Mouse (Mus musculus): Measurements from ENCODE around the gene Pde10a. TPM values are rescaled to one million over a fixed set of nuclear protein-coding genes. Genes with fewer than 3 reads are reported as not detected.

The Pde10a gene
- polyA plus RNA-seq, 1 experiment from 2014 or later, result 1.5 TPM

GRCm38 (mm10) chr17:8928560-8928959 lies 403.4 kb downstream of the Pde10a start:
- ATAC-seq (ENCODE audit: borderline replicate concordance, extremely low read depth, low FRiP score, low TSS enrichment), result no peak
- Histone ChIP-seq H3K27ac (no peak overlapping the region), H3K4me3 (no peak overlapping the region)

GRCm38 (mm10) chr17:8929636-8930035 lies 404.5 kb downstream of the Pde10a start:
- H3K9me3 ChIP-seq, result no peaks in the 10 kb centered on the region
- ATAC-seq (ENCODE audit: borderline replicate concordance, extremely low read depth, low FRiP score, low TSS enrichment), result no peak
- 53% methylated on average over 8 of the region's 8 CpGs for WGBS
- no peak overlapping the region for H3K9ac ChIP-seq
- H3K4me1 ChIP-seq, result no peaks in the 10 kb centered on the region
- H3K27ac ChIP-seq, result no peak overlapping the region
- no peak overlapping the region for H3K4me3 ChIP-seq
- H3K36me3 ChIP-seq, result no peaks in the 10 kb centered on the region
- no peaks in the 10 kb centered on the region for H3K27me3 ChIP-seq
- H3K4me2 ChIP-seq, result no peak overlapping the region

More at GRCm38 (mm10) chr17:8928560-8928959, 403.4 kb downstream of the Pde10a start:
- no peaks in the 10 kb centered on the region for H3K36me3 ChIP-seq
- H3K4me2 ChIP-seq, result no peak overlapping the region
- H3K4me1 ChIP-seq, result no peaks in the 10 kb centered on the region
- no peak overlapping the region for H3K9ac ChIP-seq
- no peaks in the 10 kb centered on the region for H3K9me3 ChIP-seq
- WGBS, result 48% methylated on average over 2 of the region's 2 CpGs
- H3K27me3 ChIP-seq, result no peaks in the 10 kb centered on the region

GRCm38 (mm10) chr17:8935604-8936003 lies 410.4 kb downstream of the Pde10a start:
- no peak overlapping the region for H3K27ac ChIP-seq
- H3K9ac ChIP-seq, result no peak overlapping the region
- H3K36me3 ChIP-seq, result no peaks in the 10 kb centered on the region
- H3K4me2 ChIP-seq, result no peak overlapping the region
- no peaks in the 10 kb centered on the region for H3K9me3 ChIP-seq
- no peak overlapping the region for H3K4me3 ChIP-seq
- WGBS, result 35% methylated on average over 12 of the region's 12 CpGs
- H3K27me3 ChIP-seq, result no peaks in the 10 kb centered on the region
- H3K4me1 ChIP-seq, result no peaks in the 10 kb centered on the region
- no peak for ATAC-seq (ENCODE audit: borderline replicate concordance, extremely low read depth, low FRiP score, low TSS enrichment)

- H3K27me3 ChIP-seq, result no peaks in the 10 kb centered on the region
- under 1% methylated on average over 4 of the region's 4 CpGs for WGBS
- no peaks in the 10 kb centered on the region for H3K4me1 ChIP-seq
- H3K9me3 ChIP-seq, result no peaks in the 10 kb centered on the region
- H3K27ac ChIP-seq, result no peak overlapping the region
- H3K4me3 ChIP-seq, result no peak overlapping the region
- no peak for ATAC-seq (ENCODE audit: borderline replicate concordance, extremely low read depth, low FRiP score, low TSS enrichment)
- H3K36me3 ChIP-seq, result no peaks in the 10 kb centered on the region
- no peak overlapping the region for H3K9ac ChIP-seq
- H3K4me2 ChIP-seq, result no peak overlapping the region
These were observed 411.4 kb downstream of the Pde10a start for GRCm38 (mm10) chr17:8936603-8937002.

GRCm38 (mm10) chr17:8951588-8951987 lies 426.4 kb downstream of the Pde10a start:
- Histone ChIP-seq H3K4me1 (no peaks in the 10 kb centered on the region), H3K27me3 (no peaks in the 10 kb centered on the region), H3K36me3 (no peaks in the 10 kb centered on the region), H3K9me3 (no peaks in the 10 kb centered on the region), H3K27ac (no peak overlapping the region), H3K4me3 (no peak overlapping the region), H3K4me2 (no peak overlapping the region), H3K9ac (no peak overlapping the region)
- 65% methylated on average over 5 of the region's 5 CpGs for WGBS
- ATAC-seq (ENCODE audit: borderline replicate concordance, extremely low read depth, low FRiP score, low TSS enrichment), result no peak

GRCm38 (mm10) chr17:8952951-8953350 lies 427.8 kb downstream of the Pde10a start:
- 85% methylated on average over 8 of the region's 8 CpGs for WGBS
- no peaks in the 10 kb centered on the region for H3K9me3 ChIP-seq
- no peak overlapping the region for H3K4me3 ChIP-seq
- no peaks in the 10 kb centered on the region for H3K27me3 ChIP-seq
- H3K4me2 ChIP-seq, result no peak overlapping the region
- H3K36me3 ChIP-seq, result no peaks in the 10 kb centered on the region
- H3K27ac ChIP-seq, result no peak overlapping the region
- ATAC-seq (ENCODE audit: borderline replicate concordance, extremely low read depth, low FRiP score, low TSS enrichment), result no peak
- H3K9ac ChIP-seq, result no peak overlapping the region
- H3K4me1 ChIP-seq, result no peaks in the 10 kb centered on the region

GRCm38 (mm10) chr17:8958125-8958524 lies 433.0 kb downstream of the Pde10a start:
- Histone ChIP-seq H3K4me1 (no peaks in the 10 kb centered on the region), H3K36me3 (no peaks in the 10 kb centered on the region), H3K27ac (no peak overlapping the region), H3K4me3 (no peak overlapping the region), H3K9ac (no peak overlapping the region), H3K9me3 (no peaks in the 10 kb centered on the region), H3K27me3 (no peaks in the 10 kb centered on the region), H3K4me2 (no peak overlapping the region)
- 88% methylated on average over 6 of the region's 6 CpGs for WGBS
- ATAC-seq (ENCODE audit: borderline replicate concordance, extremely low read depth, low FRiP score, low TSS enrichment), result no peak

- no peaks in the 10 kb centered on the region for H3K27me3 ChIP-seq
- H3K36me3 ChIP-seq, result no peaks in the 10 kb centered on the region
- H3K4me3 ChIP-seq, result no peak overlapping the region
- H3K4me2 ChIP-seq, result no peak overlapping the region
- H3K27ac ChIP-seq, result no peak overlapping the region
- H3K4me1 ChIP-seq, result no peaks in the 10 kb centered on the region
- H3K9me3 ChIP-seq, result no peaks in the 10 kb centered on the region
- 92% methylated on average over 4 of the region's 4 CpGs for WGBS
- H3K9ac ChIP-seq, result no peak overlapping the region
- ATAC-seq (ENCODE audit: borderline replicate concordance, extremely low read depth, low FRiP score, low TSS enrichment), result no peak
These were observed 435.2 kb downstream of the Pde10a start for GRCm38 (mm10) chr17:8960386-8960785.

- Histone ChIP-seq H3K4me3 (no peak overlapping the region), H3K27ac (no peak overlapping the region), H3K36me3 (no peaks in the 10 kb centered on the region), H3K27me3 (no peaks in the 10 kb centered on the region), H3K9me3 (no peaks in the 10 kb centered on the region), H3K4me1 (no peaks in the 10 kb centered on the region), H3K4me2 (no peak overlapping the region), H3K9ac (no peak overlapping the region)
- ATAC-seq (ENCODE audit: borderline replicate concordance, extremely low read depth, low FRiP score, low TSS enrichment), result no peak
- 88% methylated on average over 5 of the region's 5 CpGs for WGBS
These were observed 435.9 kb downstream of the Pde10a start for GRCm38 (mm10) chr17:8961097-8961496.

GRCm38 (mm10) chr17:8961644-8962043 lies 436.5 kb downstream of the Pde10a start:
- no peak for ATAC-seq (ENCODE audit: borderline replicate concordance, extremely low read depth, low FRiP score, low TSS enrichment)
- no peak overlapping the region for H3K4me2 ChIP-seq
- no peaks in the 10 kb centered on the region for H3K9me3 ChIP-seq

GRCm38 (mm10) chr17:8965177-8965576 lies 440.0 kb downstream of the Pde10a start:
- Histone ChIP-seq H3K4me1 (no peaks in the 10 kb centered on the region), H3K4me2 (no peak overlapping the region), H3K36me3 (no peaks in the 10 kb centered on the region), H3K27me3 (no peaks in the 10 kb centered on the region), H3K4me3 (no peak overlapping the region), H3K9ac (no peak overlapping the region), H3K27ac (no peak overlapping the region), H3K9me3 (no peaks in the 10 kb centered on the region)
- 77% methylated on average over 6 of the region's 6 CpGs for WGBS
- no peak for ATAC-seq (ENCODE audit: borderline replicate concordance, extremely low read depth, low FRiP score, low TSS enrichment)

More at GRCm38 (mm10) chr17:8961644-8962043, 436.5 kb downstream of the Pde10a start:
- Histone ChIP-seq H3K27ac (no peak overlapping the region), H3K4me1 (no peaks in the 10 kb centered on the region), H3K4me3 (no peak overlapping the region), H3K9ac (no peak overlapping the region), H3K27me3 (no peaks in the 10 kb centered on the region), H3K36me3 (no peaks in the 10 kb centered on the region)
- WGBS, result 71% methylated on average over 14 of the region's 14 CpGs

GRCm38 (mm10) chr17:8972152-8972854 lies 447.1 kb downstream of the Pde10a start:
- 21% methylated on average over 12 of the region's 12 CpGs for WGBS

More at GRCm38 (mm10) chr17:8972152-8972854, 447.1 kb downstream of the Pde10a start:
- Histone ChIP-seq H3K4me2 (no peak overlapping the region), H3K4me1 (0 out of 2 replicates have a peak, but pooled peaks cover 8% of the 10 kb centered on the region), H3K36me3 (no peaks in the 10 kb centered on the region), H3K4me3 (no peak overlapping the region), H3K27ac (no peak overlapping the region), H3K27me3 (no peaks in the 10 kb centered on the region), H3K9ac (no peak overlapping the region), H3K9me3 (no peaks in the 10 kb centered on the region)
- no peak for ATAC-seq (ENCODE audit: borderline replicate concordance, extremely low read depth, low FRiP score, low TSS enrichment)

Data from lung, embryonic 15.5 days (tissue).